Mouse (Mus musculus) kidney, postnatal 36 days (tissue): Measurements from ENCODE around the gene Lmod2.

Experiments
- DNase-seq, 2 experiments: peaks; one replicate each; pipeline ENCODE4 v3.0.0; 2021 to 2022; ENCODE audit warnings: mixed read lengths in 2 of 2

The Lmod2 gene

GRCm38 (mm10) chr6:24645346-24646053, 47.9 kb downstream of the Lmod2 start:
- no peak for DNase-seq

GRCm38 (mm10) chr6:24647103-24647691, 49.6 kb downstream of the Lmod2 start:
- no peak for DNase-seq

GRCm38 (mm10) chr6:24648403-24648802, 50.8 kb downstream of the Lmod2 start:
- no peak for DNase-seq

- DNase-seq = no peak
Measured at GRCm38 (mm10) chr6:24650719-24651118, 53.2 kb downstream of the Lmod2 start.

- peak; percentile 56 to 60 for DNase-seq
Measured at GRCm38 (mm10) chr6:24651538-24651937, 54.0 kb downstream of the Lmod2 start.
